Mouse (Mus musculus) CH12.LX (cell line): ENCODE results near the gene Olfr960. TPM values are rescaled to one million over a fixed set of nuclear protein-coding genes. Genes with fewer than 3 reads are reported as not detected.

Experiments used
- DNase-seq: peaks from one replicate; pipeline ENCODE4 v3.0.0-alpha.2; 2013; ENCODE audit errors: extremely low read depth
- H3K27ac ChIP-seq: 2 replicates; pipeline ENCODE4 v1.5.1; 2012; ENCODE audit warnings: low read depth, mild to moderate bottlenecking, control low read depth, moderate library complexity; ENCODE audit not compliant: insufficient read depth
- H3K27me3 ChIP-seq: replicated peaks from 2 replicates; pipeline ENCODE3; 2012; ENCODE audit warnings: inconsistent platforms
- H3K36me3 ChIP-seq, 2 experiments: replicated peaks in 1 of 2; 2 replicates each; pipeline versions ENCODE3 to v1.6.1; 2012; ENCODE audit warnings: inconsistent platforms in 1 of 2, low read length in 1 of 2, mild to moderate bottlenecking in 1 of 2, mixed read lengths in 1 of 2, moderate library complexity in 1 of 2; ENCODE audit not compliant: control insufficient read depth in 1 of 2, insufficient read depth in 1 of 2
- H3K4me1 ChIP-seq, 2 experiments: 2 replicates each; pipeline ENCODE4 v1.6.1; 2012; ENCODE audit warnings: inconsistent platforms in 1 of 2, moderate library complexity in 1 of 2; ENCODE audit not compliant: insufficient read depth in 2 of 2, control insufficient read depth in 1 of 2
- H3K4me2 ChIP-seq: 2 replicates; pipeline ENCODE4 v1.6.1; 2012; ENCODE audit warnings: low read depth, mild to moderate bottlenecking, control low read depth; ENCODE audit not compliant: poor library complexity, insufficient read depth, severe bottlenecking
- H3K4me3 ChIP-seq, 3 experiments: fragments of 150-350 bp in 1 of 3; sonication (generic) in 1 of 3; replicated peaks in 1 of 3; 2 replicates each; pipeline versions ENCODE3 to v1.5.1; 2011 to 2012; ENCODE audit warnings: low read depth in 2 of 3, low read length in 2 of 3, mild to moderate bottlenecking in 2 of 3, moderate library complexity in 2 of 3, control low read depth in 1 of 3, improper control_type of control experiment in 1 of 3, inconsistent platforms in 1 of 3, mixed read lengths in 1 of 3; ENCODE audit not compliant: poor library complexity in 1 of 3
- H3K79me2 ChIP-seq: replicated peaks from 2 replicates; pipeline ENCODE4 v1.6.1; 2012; ENCODE audit warnings: mild to moderate bottlenecking, moderate library complexity; ENCODE audit not compliant: control insufficient read depth, poor library complexity, insufficient read depth, severe bottlenecking; ENCODE audit errors: extremely low read depth
- H3K9ac ChIP-seq: 2 replicates; pipeline ENCODE4 v1.6.1; 2012; ENCODE audit warnings: low read depth, mild to moderate bottlenecking, control low read depth, moderate library complexity; ENCODE audit not compliant: insufficient read depth
- H3K9me3 ChIP-seq: replicated peaks from 2 replicates; pipeline ENCODE3; 2012; ENCODE audit warnings: low read length, inconsistent platforms, mixed read lengths
- CHD2 ChIP-seq: IDR thresholded peaks from 2 replicates; pipeline ENCODE4 v1.6.1; 2011; ENCODE audit warnings: low read length, improper control_type of control experiment
- E2F4 ChIP-seq: IDR thresholded peaks from 2 replicates; pipeline ENCODE4 v1.6.1; 2011; ENCODE audit warnings: low read depth, low read length, improper control_type of control experiment; ENCODE audit not compliant: insufficient replicate concordance
- ELF1 ChIP-seq: IDR thresholded peaks from 2 replicates; pipeline ENCODE4 v1.6.1; 2014; ENCODE audit warnings: low read depth, mild to moderate bottlenecking, inconsistent platforms, low read length, improper control_type of control experiment
- ETS1 ChIP-seq: conservative IDR thresholded peaks from 2 replicates; pipeline ENCODE4 v1.6.1; 2012; ENCODE audit warnings: low read depth, mild to moderate bottlenecking, inconsistent platforms, low read length, improper control_type of control experiment, moderate library complexity
- GABPA ChIP-seq: IDR thresholded peaks from 2 replicates; pipeline ENCODE4 v1.6.1; 2012; ENCODE audit warnings: low read depth, low read length, improper control_type of control experiment, inconsistent platforms; ENCODE audit not compliant: insufficient replicate concordance
- IRF4 ChIP-seq: IDR thresholded peaks from 2 replicates; pipeline ENCODE4 v1.6.1; 2014; ENCODE audit warnings: low read depth, mild to moderate bottlenecking, inconsistent platforms, low read length, improper control_type of control experiment
- KAT2A ChIP-seq: IDR thresholded peaks from 2 replicates; pipeline ENCODE4 v1.6.1; 2012; ENCODE audit warnings: low read length, improper control_type of control experiment, inconsistent platforms; ENCODE audit not compliant: insufficient replicate concordance
- MAFK ChIP-seq: IDR thresholded peaks from 2 replicates; pipeline ENCODE4 v1.6.1; 2011; ENCODE audit warnings: low read length, improper control_type of control experiment; ENCODE audit not compliant: insufficient replicate concordance
- MAZ ChIP-seq: IDR thresholded peaks from 2 replicates; pipeline ENCODE4 v1.6.1; 2012; ENCODE audit warnings: low read depth, mild to moderate bottlenecking, inconsistent platforms, low read length, improper control_type of control experiment, moderate library complexity
- MEF2A ChIP-seq: IDR thresholded peaks from 2 replicates; pipeline ENCODE4 v1.6.1; 2014; ENCODE audit warnings: low read depth, mild to moderate bottlenecking, inconsistent platforms, low read length, improper control_type of control experiment, borderline replicate concordance
- MXI1 ChIP-seq: IDR thresholded peaks from 2 replicates; pipeline ENCODE4 v1.6.1; 2011; ENCODE audit warnings: mild to moderate bottlenecking, low read depth, low read length, improper control_type of control experiment
- MYC ChIP-seq: IDR thresholded peaks from 2 replicates; pipeline ENCODE4 v1.6.1; 2011; ENCODE audit warnings: low read depth, mild to moderate bottlenecking, improper control_type of control experiment, low read length
- PAX5 ChIP-seq: IDR thresholded peaks from 2 replicates; pipeline ENCODE4 v1.6.1; 2012; ENCODE audit warnings: low read length, inconsistent platforms, mixed read lengths
- POLR2A ChIP-seq: IDR thresholded peaks from 2 replicates; pipeline ENCODE4 v1.6.1; 2011; ENCODE audit warnings: low read depth, mild to moderate bottlenecking, improper control_type of control experiment, low read length
- POLR2AphosphoS2 ChIP-seq: IDR thresholded peaks from 2 replicates; pipeline ENCODE4 v1.6.1; 2011; ENCODE audit warnings: low read depth, low read length, improper control_type of control experiment
- SIN3A ChIP-seq: IDR thresholded peaks from 2 replicates; pipeline ENCODE4 v1.6.1; 2012; ENCODE audit warnings: low read length, improper control_type of control experiment, inconsistent platforms
- SMC3 ChIP-seq: IDR thresholded peaks from 2 replicates; pipeline ENCODE4 v1.6.1; 2011; ENCODE audit warnings: low read depth, low read length, improper control_type of control experiment
- TCF12 ChIP-seq: IDR thresholded peaks from 2 replicates; pipeline ENCODE4 v1.6.1; 2014; ENCODE audit warnings: low read depth, mild to moderate bottlenecking, inconsistent platforms, low read length, improper control_type of control experiment
- UBTF ChIP-seq: IDR thresholded peaks from 2 replicates; pipeline ENCODE4 v1.6.1; 2012; ENCODE audit warnings: low read depth, mild to moderate bottlenecking, inconsistent platforms, low read length, improper control_type of control experiment, moderate library complexity
- USF2 ChIP-seq: conservative IDR thresholded peaks from 2 replicates; pipeline ENCODE4 v1.6.1; 2011; ENCODE audit warnings: low read depth, low read length, improper control_type of control experiment
- ZMIZ1 ChIP-seq: IDR thresholded peaks from 2 replicates; pipeline ENCODE4 v1.6.1; 2012; ENCODE audit warnings: low read depth, mild to moderate bottlenecking, inconsistent platforms, low read length, improper control_type of control experiment
- ZNF384 ChIP-seq: IDR thresholded peaks from 2 replicates; pipeline ENCODE4 v1.6.1; 2012; ENCODE audit warnings: low read depth, low read length, improper control_type of control experiment, inconsistent platforms
- dilution Hi-C: fragments of 300-500 bp; cut with MboI; formaldehyde crosslinking; loops from 2 replicates; pipeline ENCODE4 v1.14.3; 2020; ENCODE audit warnings: low sequenced_read_pairs; ENCODE audit not compliant: extremely low pct_unique_long_range_greater_than_20kb, extremely low pct_ligation_motif_present
- in situ Hi-C: fragments of 300-500 bp; cut with MboI; formaldehyde crosslinking; loops from 3 replicates; pipeline ENCODE4 v1.14.3; 2019; ENCODE audit warnings: low sequenced_read_pairs, low pct_ligation_motif_present, low pct_unique_long_range_greater_than_20kb, mixed read lengths
- polyA plus RNA-seq: library from polyadenylated mRNA; unstranded; fragments of >175 nt; gene quantifications from 2 replicates; pipeline ENCODE4 v1.2.1, GENCODE M21; 2012; ENCODE audit warnings: low read depth; ENCODE audit not compliant: insufficient read length
- total RNA-seq, 2 experiments: library from RNA; depleted of rRNA; stranded (reverse); fragments of 300-350 nt in 1 of 2; fragments of >200 nt in 1 of 2; gene quantifications; 2 replicates each; pipeline ENCODE4 v1.2.3; 2012 to 2014

Gene Olfr960
- total and polyA plus RNA-seq, 3 experiments = not detected

- no peak for TF ChIP-seq MXI1
- no peak for TF ChIP-seq KAT2A
Observed at GRCm38 (mm10) chr9:39603333-39603845, 17.8 kb upstream of the Olfr960 start (continued).

DNA sequence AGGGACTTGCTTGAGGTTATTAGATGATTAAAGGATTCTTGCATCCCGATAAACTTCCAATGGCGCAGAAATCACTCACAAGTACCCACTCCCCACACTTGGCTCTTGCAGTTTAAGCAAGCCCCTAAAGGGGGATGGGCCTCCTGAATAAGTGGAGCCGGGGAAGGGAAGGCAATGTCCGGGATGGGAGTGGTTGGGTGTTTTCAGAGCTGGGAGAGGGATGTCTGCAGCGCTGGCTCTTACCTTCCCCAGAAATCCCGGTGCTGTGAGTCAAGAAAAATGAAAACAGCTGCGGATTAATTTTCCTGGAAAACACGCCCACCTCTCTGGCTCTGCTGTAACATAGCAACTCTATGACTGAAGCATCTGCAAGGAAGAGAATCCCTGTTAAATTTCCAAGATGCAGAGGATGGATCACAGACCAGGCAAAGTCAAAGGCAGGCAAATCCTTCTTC, 17.1 kb upstream of the Olfr960 start, which contains the start of gene AW551984:
Gene AW551984, minus strand, starts transcription at position 405 of the 455 bp plus-strand sequence.
- Histone ChIP-seq H3K4me1 (no peaks in the 10 kb centered on the region), H3K79me2 (no peaks in the 10 kb centered on the region), H3K4me3 (no peak within 1 kb of the TSS), H3K27me3 (no peaks in the 10 kb centered on the region), H3K36me3 (no peaks in the 10 kb centered on the region)
- in situ Hi-C loops = no loop called here
- TF ChIP-seq PAX5 = no peak
- no peak for TF ChIP-seq SIN3A
- TF ChIP-seq CHD2 = no peak
- TF ChIP-seq USF2 = no peak
- no peak for TF ChIP-seq MXI1
- TF ChIP-seq MAFK = no peak
- no peak for TF ChIP-seq MEF2A
- no peak for TF ChIP-seq MAZ
- no peak for TF ChIP-seq ETS1
- no peak for TF ChIP-seq MYC
- TF ChIP-seq E2F4 = no peak
- TF ChIP-seq, all 38 proteins: peak for 0
- dilution Hi-C loops = no loop called here
- Histone ChIP-seq H3K9me3 (no peaks in the 10 kb centered on the region), H3K4me2 (no peak within 1 kb of the TSS), H3K27ac (no peak within 1 kb of the TSS), H3K9ac (no peak within 1 kb of the TSS)
- DNase-seq = no peak

DNA sequence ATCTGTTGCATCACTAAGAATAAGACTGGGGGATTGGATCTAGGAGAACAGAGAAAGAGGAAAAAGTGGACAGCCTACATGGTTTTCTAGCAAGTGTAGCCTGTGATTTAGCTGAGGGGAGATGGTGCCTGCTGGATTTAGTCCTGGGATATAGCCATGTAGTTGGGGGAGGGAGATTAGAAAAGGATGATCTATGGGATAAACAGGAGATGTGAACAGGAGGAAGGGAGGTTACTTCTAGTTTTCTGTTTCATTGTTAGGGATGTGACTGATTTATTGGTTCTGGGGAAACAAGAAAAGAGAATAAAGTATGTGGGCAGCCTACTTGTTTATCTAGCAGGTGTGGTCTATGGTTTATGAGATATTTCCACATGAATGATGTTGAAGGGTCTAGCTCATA, 12.7 kb upstream of the Olfr960 start:
- no peaks in the 10 kb centered on the region for H3K9me3 ChIP-seq
- H3K79me2 ChIP-seq = no peaks in the 10 kb centered on the region
- H3K4me2 ChIP-seq = no peak overlapping the region
- H3K36me3 ChIP-seq = no peaks in the 10 kb centered on the region
- DNase-seq = no peak
- dilution Hi-C loops = no loop called here
- no peak overlapping the region for H3K27ac ChIP-seq
- TF ChIP-seq POLR2A = no peak
- no peak for TF ChIP-seq MYC
- no peak for TF ChIP-seq UBTF
- TF ChIP-seq SMC3 = no peak
- no peak for TF ChIP-seq USF2
- no peak for TF ChIP-seq PAX5
- TF ChIP-seq POLR2AphosphoS2 = no peak
- TF ChIP-seq ZNF384 = no peak
- TF ChIP-seq IRF4 = no peak
- no peak for TF ChIP-seq TCF12
- TF ChIP-seq MXI1 = no peak
- no peak for TF ChIP-seq GABPA
- no peak for TF ChIP-seq ZMIZ1
- TF ChIP-seq ELF1 = no peak
- TF ChIP-seq, all 38 proteins: peak for 0
- in situ Hi-C loops = no loop called here
- Histone ChIP-seq H3K4me3 (no peak overlapping the region), H3K9ac (no peak overlapping the region), H3K4me1 (no peaks in the 10 kb centered on the region), H3K27me3 (no peaks in the 10 kb centered on the region)
